Mouse (Mus musculus) gastrocnemius, postnatal 25 days (tissue): ENCODE results near the gene Timm10b. TPM values are rescaled to one million over a fixed set of nuclear protein-coding genes. Genes with fewer than 3 reads are reported as not detected.

Experiments used
- DNase-seq: peaks from one replicate; pipeline ENCODE4 v3.0.0; 2022
- total RNA-seq, 2 experiments: library from RNA; stranded (reverse); gene quantifications; 1 replicate in 1 of 2; 2 replicates in 1 of 2; pipeline ENCODE4 v1.2.3; 2021

Gene Timm10b
- total RNA-seq, 2 experiments from 2014 or later, result 58.3 to 59.5 TPM

DNA sequence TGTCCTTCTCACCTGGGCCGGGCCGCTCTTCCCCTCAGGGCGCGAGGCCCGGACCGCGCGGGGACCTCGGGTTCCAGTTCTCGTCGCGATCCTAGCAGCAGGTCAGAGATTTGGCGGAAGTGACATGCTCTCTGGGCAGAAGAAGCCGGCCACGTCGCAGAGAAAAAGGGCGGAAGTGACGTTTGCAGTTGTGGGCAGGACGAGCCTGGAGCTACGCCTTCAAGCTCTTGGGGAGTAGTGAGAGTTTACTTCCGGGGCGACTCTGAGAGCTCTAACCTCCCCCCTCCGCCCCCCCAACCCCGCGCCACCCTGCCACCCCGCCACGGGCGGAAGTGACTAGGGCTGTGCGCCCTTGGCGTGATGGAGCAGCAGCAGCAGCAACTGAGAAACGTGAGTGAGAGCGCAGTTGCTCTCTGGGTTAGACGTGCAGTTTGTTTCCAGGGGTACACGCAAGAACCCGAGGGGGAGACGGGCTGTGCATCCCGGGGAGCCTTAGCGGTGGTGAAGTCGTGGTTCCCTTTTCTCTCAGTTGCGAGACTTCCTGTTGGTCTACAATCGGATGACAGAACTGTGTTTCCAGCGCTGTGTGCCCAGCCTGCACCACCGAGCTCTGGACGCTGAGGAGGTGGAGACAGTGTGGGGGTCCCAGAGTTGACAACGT lies 507 bp downstream of the Timm10b start, which contains the start of the genes Arfip2 and Gm45799:
TSS of gene Arfip2 (minus strand) at position 184 of the 661 bp plus-strand sequence.
TSS of gene Gm45799 (plus strand) at position 320 of the 661 bp plus-strand sequence.
- DNase-seq, result peak; percentile 97

- DNase-seq, result no peak
Observed at GRCm38 (mm10) chr7:105640894-105641255, 1.0 kb downstream of the Timm10b start.

DNA sequence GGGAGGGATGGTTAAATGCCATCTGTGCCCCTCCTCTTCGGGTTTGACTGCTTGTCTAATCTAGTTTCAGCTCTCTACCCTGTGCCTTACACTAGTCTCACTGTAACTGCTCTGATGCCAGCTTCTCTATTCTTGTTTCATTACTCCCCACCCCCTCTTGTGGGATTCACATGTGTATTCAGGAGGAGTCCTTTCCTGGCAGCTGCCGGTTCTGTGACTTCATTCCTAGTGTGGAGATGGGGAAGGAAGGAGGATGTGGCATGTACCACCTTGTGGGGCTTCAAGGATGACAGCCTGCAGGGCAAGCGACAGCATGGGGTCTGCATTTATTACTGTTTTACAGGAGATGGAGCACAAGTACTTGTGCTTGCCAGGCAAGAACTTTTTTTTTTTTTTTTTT lies 2.1 kb downstream of the Timm10b start:
- DNase-seq, result no peak

GRCm38 (mm10) chr7:105650639-105651435 lies 11.0 kb downstream of the Timm10b start, which contains the start of gene Dnhd1:
TSS of gene Dnhd1 (plus strand) at chr7:105650827.
- peak; percentile 82 for DNase-seq

- DNase-seq, result no peak
Observed at GRCm38 (mm10) chr7:105685541-105686197, 45.8 kb downstream of the Timm10b start.

DNA sequence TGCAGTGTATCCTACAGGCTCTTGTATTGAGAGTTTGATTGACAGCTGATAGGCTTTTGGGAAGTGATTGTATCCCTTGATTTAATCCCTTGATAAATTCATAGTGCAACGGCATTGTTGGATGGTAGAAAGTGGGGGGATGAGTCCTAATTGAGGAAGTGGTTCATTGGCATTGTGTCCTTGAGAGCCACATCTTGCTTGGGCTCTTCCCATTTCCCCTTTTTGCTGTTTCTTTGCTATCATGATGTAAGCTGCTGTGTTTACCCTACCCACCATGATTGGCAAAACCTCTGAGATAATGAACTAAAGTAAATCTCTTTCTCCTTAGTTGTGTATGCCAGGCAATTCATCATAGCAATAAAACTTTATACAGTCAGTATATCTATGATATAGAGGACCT lies 51.0 kb downstream of the Timm10b start:
- DNase-seq, result no peak

Other genes with a start within 250 kb of the Timm10b start
- 10 to 100 TPM; 12.5 to 12.9 TPM for gene Fam160a2, start 240.0 kb upstream of the Timm10b start, total RNA-seq
- not detected for gene Cnga4, start 235.5 kb upstream of the Timm10b start, total RNA-seq
- not detected for gene Cckbr, start 214.3 kb upstream of the Timm10b start, total RNA-seq
- 10 to 100 TPM; 14.3 to 19.6 TPM for gene Cavin3, start 157.8 kb upstream of the Timm10b start, total RNA-seq
- 10 to 100 TPM; 48.6 to 51.5 TPM for gene Smpd1, start 85.7 kb upstream of the Timm10b start, total RNA-seq
- 1 to 10 TPM; 6.5 to 9.1 TPM for gene Apbb1, start 58.4 kb upstream of the Timm10b start, total RNA-seq
- gene Hpx, start 39.9 kb upstream of the Timm10b start, total RNA-seq, result not detected
- gene Trim3, start 6.5 kb upstream of the Timm10b start, total RNA-seq, result 10 to 100 TPM; 14.7 to 17.0 TPM
- gene Arfip2, start 360 bp downstream of the Timm10b start, total RNA-seq, result 10 to 100 TPM in 1 of 2 experiments, 1 to 10 TPM in 1; 9.9 to 11.0 TPM
- gene Gm45799, start 496 bp downstream of the Timm10b start, total RNA-seq, result 1 to 10 TPM; 1.8 to 3.1 TPM
- gene Dnhd1, start 10.8 kb downstream of the Timm10b start, total RNA-seq, result under 1 TPM; 0.69 to 0.99 TPM
- 10 to 100 TPM; 49.9 to 59.5 TPM for gene Ilk, start 96.5 kb downstream of the Timm10b start, total RNA-seq
- 1 to 10 TPM; 8.9 to 9.0 TPM for gene Rrp8, start 97.3 kb downstream of the Timm10b start, total RNA-seq
- gene Taf10, start 104.3 kb downstream of the Timm10b start, total RNA-seq, result 10 to 100 TPM; 79.5 to 84.6 TPM
- gene Tpp1, start 112.2 kb downstream of the Timm10b start, total RNA-seq, result 10 to 100 TPM; 37.5 to 38.7 TPM
- gene Dchs1, start 147.6 kb downstream of the Timm10b start, total RNA-seq, result 1 to 10 TPM; 4.3 to 5.3 TPM
- 100 to 1,000 TPM in 1 of 2 experiments, 10 to 100 TPM in 1; 98.2 to 104 TPM for gene Mrpl17, start 171.0 kb downstream of the Timm10b start, total RNA-seq